Mouse (Mus musculus) embryo, embryonic 9.5 days (tissue): ENCODE measurements at regions not wholly inside any gene's neighbourhood (a gene's known extent, or its start where the extent isn't known, plus 50 kb on each side); places are given as distances from the start of the nearest gene placed in this dataset.

Source experiments
- DNase-seq: peaks from one replicate; pipeline ENCODE4 v3.0.0-alpha.2; 2017; ENCODE audit errors: extremely low spot score

DNA sequence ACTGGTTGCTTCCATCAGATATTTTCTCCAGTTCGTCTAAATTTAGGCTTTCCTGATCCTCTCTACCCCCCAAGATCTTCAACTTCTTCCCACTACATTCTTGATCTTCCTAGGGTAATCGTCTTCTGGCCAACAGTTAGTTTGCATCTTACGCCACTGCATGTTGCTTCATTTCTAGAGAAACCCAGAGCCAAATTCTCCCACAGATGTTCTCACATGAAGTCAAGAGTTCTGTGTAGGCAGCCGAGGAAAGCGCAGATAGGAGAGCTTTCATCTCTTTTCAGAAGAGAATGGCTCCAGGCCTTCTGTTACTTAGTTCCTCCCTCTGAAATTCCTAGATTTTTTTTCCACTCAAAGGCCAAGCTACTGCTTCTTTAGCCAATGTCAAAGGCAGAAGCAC lies 179.9 kb downstream of the Fgf10 start:
- no peak for DNase-seq

DNA sequence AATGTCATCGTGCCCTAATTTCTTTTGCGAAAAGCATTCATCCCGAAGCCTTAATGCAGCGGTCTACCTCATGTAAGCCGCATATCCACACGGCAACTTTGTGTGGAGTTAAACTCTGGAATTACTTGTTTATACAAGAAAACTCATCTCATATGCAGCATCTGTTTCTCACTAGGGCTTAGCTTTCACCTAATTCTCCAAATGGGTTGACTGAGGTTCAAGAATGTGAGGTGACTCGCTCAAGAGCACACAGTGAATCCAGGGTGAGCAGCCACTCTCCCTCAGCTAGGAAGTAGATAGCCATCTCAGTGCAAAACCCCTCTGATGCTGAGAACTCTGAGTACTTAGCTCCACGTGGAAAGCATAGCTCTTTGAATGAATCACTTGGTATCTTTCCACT lies 181.1 kb downstream of the Fgf10 start:
- DNase-seq: no peak

DNA sequence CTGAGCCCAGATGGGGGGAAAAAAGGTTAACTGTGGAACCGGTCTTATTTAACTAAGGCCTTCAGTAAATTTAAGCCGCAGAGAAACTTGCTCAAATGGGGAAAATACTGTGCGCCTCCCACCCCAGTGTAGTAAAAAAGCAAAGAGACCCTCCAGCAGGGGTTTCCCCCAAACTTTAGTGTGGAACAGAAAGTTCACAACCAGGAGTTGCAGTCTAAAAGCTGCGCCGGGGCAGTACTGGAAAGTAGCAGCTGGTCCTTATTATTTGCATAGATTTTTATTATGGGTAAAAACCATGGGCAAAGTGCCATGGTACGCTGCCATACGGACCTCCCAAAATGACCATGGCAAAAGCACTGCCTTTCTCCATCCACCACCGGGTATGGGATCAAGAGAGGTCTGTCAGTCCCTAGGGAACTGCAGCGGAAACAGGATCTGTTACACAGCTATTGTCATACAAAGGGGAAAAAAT lies 216.8 kb downstream of the Fgf10 start:
- no peak for DNase-seq

DNA sequence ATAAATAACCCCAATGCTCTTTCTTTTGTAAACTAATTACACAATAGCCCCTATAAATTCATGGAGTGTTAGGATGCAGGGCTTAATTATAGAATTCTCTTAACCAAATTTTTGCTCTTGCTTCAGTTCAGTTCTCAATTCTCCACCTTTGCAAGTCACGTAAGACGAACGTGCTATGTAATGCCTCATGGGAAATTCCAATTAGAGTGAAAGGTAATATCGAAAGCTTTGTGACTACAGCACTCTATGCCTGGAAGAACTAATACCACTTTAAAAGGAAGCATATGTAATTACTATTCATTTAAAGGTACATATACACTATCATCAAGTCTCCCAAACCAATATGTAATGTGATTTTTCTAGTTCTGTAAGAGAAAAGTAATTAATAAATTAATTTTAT lies 225.5 kb downstream of the Fgf10 start:
- DNase-seq: no peak

DNA sequence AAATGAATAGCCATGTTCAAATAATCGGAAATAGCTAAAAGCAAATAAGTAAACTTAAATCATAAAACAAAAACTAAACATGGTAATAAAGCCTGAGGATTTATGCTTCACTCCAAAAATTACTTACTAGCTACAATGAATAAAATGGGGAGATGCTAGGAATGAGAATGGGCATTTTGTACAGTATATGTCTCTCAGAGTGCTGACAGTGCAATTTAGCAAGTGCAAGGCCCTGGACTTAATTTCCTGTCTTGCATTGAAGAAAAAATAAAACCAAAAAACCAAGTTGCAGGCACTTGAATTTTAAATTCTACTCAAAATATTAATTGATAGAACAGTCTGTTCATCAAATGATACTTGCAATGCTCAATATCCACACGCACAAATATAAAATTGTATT lies 232.4 kb downstream of the Fgf10 start:
- DNase-seq: no peak

DNA sequence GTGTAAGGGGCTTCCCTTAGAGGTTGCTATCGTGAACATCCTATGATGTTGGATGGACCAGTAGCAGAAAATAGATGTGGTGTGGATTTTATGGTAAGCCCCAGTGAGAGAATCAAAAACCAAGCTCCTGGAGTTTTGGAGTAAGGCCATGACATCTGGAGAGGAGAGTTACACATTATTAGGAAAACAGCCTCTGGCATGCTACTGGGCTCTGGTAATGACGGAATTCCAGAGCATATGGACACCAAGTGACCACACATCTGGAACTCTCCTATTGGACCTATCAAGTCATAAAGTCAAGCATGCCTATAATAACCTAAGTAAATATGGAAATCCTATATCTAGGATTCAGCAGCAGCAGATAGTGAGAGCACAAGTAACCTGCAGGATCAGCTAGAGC lies 240.8 kb downstream of the Fgf10 start:
- DNase-seq: no peak

DNA sequence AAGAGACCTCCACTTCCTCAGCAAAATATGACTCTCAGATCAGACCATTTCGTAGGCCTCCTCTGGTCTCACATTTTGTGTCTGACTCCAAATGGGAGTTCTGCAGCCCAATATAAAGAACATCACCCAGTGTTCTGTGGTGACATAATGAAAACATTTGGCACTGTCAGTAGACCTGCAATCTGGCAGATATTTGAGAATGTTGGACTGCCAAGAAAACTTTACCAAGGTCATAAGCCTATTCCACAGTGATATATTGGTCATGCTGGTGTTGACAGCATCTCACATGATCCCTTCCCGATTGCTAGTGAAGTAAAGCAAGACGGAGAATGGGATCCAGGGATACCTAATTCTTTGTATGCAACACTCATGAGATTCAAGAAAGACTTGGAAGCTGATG lies 271.2 kb downstream of the Fgf10 start:
- DNase-seq: no peak

DNA sequence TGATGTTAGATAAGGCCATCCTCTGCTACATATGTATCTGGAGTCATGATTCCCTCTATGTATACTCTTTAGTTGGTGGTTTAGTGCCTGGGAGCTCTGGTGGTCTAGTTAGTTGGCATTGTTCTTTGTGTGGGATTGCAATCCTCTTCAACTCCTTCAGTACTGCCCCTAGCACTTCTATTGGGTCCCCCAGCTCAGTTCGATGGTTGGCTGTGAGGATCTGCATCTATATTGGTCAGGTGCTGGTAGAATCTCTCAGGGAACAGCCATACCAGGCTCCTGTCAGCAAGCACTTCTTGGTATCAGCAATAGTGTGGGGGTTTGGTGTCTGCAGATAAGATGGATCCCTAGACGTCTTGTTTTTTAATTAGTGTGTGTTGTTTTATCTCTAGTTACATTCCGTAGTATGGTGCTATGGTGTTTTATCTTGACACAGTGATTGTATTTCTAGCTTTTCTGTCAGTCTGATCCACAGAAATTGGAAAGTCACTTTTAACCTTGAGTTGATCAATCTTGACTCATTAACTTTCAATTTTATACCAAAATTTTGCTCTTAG lies 296.6 kb downstream of the Fgf10 start:
- no peak for DNase-seq

DNA sequence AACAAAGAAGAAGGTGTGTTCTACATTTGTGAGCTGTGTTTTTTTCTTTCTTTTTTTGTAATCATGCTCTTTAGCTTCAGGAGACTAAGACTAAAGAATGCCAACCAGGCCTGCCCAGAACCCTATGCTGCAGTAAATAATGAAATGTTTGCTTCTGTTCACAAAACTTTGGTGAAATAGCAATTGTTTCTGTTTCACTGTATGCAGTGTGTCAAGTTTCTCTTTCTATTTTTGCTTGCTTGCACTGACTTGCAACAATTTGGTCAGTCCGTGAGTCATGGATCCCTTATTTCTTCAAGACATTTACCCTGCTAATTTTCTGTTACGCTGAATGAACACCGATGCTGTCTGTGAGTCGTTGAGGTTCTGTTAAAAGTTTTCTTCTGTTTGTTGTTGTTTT lies 298.1 kb downstream of the Fgf10 start:
- DNase-seq: no peak

DNA sequence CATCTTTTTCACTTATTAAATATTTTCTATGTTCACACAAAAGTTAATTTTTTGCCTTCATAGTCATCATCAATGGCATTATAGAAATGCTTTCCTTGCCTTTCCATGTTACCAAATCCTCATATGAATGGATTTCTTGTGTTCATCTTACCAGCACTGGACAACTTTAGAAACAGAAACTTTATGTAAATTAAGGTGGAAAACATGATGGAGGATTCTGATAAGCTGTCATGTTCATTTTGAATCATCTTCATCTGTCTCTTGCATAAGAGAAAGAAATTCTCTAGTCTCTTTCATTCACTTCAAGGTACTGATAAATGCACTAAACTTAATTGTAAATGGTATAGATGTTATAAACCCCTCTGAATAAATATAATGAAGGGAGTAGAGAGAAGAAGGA lies 305.4 kb downstream of the Fgf10 start:
- DNase-seq: no peak

DNA sequence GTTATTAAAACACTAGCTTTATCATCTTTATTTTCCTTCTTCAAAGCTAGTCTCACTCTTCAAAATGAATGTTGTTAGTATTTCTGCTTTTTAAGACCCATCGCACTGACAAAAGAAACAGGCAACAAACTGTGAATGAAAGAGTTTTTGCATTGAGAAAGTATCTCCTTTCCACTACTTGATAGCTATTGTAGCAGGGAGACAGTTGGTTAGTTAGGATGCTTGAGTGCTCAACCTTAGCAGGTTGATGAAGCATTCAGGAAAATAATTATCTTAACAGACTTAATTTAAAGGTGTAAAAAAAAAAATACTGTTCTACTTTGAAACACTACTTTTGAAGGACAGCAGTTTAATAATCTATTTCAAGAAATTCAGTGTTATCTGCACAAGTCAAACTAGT lies 305.9 kb downstream of the Fgf10 start:
- no peak for DNase-seq

DNA sequence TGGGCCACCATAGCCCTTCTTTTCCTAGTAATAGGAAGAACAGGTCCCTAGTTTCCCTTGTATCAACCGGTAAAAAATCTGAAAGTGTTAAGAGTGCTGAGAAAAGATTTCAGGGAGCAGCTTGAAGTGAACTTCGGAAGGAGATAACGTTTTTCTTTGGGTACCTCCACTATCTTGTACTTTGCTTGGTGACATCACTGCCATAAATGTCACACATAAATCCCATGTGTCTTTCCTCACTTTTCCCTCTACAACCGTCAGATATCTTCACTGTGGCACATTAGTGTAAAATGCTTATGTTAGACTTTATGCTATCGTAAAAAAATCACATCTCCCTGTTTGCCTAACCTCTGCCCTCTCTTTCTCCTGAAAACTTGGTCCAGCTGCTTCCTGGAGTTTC lies 309.9 kb downstream of the Fgf10 start:
- DNase-seq: no peak

DNA sequence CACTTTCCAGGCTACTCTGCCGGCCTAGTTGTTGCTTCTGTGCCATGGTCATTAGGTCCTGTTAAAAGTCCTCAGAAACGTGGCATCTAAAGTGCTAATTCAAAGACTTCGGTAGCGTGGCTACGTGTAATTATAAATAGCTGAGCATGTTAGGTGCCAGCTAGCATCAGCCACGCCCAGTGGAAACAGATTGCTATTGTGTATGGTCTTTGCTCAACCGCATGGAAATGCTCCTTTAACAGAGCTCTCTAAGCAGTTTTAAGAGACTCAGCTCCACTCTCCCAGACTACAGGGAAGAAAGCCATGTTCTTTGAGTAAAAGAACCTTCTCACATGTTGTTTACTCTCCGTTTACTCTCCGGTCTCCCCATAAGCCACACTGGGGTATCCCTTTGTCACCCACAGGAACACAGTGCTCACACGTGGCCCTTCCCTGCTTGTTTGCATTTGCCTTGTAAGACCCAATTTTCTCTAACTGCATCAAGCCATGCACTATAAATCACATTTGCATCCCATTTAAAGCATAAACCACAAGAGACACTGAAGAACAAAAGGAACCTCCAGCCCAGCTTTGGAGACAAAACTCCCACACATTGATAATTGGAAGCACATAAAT lies 311.7 kb downstream of the Fgf10 start:
- no peak for DNase-seq

DNA sequence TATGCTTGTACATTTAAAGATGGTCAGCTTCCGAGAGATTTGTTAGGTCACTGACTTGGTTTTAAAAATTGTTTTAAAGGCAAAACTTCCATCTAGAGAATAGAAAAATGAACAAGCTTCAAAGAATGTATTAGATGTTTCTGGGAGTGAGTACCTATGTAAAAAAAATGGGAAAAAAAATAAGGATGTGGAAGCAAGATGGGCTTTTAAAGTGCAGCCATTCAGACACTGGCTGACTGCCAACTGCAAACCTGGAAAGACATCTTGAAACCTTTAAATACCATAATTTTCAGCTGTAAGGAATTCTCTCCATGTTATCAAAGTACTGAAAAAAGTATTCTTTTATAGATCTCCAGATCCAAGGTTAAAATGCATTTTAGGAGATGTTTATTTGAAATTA lies 315.7 kb downstream of the Fgf10 start:
- no peak for DNase-seq

DNA sequence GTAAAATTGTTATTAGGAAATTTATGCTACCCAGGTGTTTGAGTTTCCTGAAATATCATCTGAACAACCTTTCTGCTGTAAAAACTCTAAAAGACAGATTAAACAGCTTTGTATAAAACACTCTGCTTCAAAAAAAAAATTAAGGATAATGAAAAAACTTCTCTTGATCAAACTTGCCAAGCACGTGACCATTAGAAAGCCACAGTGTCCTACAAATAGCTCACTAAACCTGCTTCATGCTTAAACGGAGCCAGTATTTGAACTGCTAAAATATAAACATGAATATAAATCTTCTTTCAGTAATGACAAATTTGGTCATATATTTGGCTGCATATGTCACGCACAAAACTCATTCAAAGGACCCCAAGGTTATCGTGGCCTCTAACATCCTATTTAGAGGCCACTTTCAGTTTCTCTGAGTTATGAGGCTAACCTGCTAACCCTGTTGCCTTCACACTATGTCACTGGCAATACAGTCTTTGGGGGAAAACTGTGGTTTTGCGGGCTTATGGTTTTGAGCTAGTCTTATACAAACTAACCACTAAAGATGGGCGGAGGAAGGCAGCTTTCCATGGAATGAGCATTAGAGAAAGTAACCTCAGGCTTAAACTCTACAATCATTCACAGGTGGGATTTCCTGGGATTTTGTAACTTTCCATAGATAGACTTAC lies 355.8 kb downstream of the Fgf10 start:
- no peak for DNase-seq

DNA sequence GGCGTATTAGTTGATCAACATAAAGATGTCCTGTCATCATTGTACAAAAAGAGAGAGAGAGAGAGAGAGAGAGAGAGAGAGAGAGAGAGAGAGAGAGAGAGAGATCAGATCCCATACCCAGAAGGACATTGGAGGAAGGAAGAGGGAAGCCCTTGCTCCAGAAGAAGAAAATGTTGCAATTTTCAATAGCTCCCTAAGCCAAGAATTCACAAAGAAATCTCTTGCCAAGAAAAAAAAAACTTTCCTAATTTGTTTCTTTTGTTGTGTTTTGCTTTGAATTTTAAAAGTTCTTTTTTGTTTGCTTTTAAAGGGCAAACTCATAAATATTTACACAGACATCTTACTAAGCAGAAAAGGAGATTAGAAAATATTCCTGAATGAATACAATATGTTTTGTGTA lies 370.0 kb downstream of the Fgf10 start:
- DNase-seq: no peak

DNA sequence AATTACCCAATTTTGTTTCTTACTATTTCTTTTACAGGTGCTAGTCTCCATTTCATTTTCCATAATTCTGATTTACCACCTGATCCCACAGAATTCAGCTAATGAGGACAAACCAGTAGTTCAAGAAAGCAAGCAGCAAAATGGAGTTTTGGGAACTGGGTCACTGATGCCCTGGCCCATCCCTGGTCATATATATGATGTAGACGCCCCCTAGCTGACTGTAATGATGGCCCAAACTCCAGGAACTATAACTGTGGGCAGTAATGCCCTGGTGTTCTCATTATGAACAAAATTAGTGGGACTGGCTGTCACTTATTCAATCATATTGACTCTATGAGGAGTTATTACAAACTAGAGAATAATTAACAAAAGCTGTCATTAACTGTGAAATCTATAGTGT lies 375.5 kb downstream of the Fgf10 start:
- no peak for DNase-seq

DNA sequence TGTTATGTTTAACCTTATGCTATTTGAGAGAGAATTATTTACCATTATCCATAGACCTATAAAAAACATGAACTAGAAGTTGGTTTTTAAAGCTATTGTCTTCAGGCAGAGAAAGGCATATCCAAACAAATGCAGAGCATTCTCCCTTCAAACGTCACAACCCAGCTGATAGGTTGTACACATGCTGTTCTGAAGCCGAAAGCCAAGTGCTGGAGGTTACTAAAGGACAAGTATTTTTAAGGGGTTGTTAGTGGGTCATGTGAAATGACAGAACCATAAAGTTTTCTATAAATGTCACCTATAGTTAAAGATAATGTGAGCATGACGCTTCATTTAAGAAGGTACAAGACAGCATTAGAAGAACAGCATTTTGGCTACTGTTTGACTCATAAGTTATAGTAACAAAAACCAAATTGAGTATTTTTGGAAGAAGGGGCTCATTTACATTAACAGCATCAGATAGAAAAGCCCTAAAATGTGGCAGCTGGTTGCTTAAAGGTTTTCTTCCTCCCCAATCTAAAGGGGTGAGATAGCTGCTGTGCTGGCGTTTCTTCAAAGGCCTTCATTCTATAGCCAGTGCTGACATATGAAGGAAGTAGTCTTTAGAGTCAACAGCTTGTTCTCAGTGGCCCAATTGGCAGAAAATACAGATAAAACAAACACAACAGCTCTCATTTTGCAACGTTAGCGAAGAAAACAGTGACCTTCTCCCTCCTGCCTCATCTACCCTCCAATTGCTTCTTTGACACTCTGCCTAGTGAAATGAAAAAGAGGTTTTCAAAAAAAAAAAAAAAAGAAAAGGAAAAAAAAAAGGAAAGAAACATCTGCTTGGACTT lies 359.4 kb upstream of the Paip1 start:
- DNase-seq: no peak

DNA sequence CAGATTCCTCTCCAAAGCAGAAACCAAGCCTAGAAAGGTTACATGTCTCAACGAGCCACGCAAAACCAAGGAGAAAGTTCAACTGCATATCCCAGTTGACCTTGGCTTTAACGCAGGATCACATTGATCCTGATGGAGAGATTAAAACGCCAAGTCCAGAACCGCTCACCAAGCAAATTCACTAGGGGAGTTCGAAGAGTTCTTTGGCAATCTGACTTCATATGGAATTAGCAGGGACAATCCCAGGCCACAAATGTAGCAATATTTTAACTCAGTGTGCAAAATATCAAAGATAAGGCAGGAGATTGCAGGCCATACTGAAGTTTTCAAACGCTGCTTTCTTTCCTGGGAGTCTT lies 358.8 kb upstream of the Paip1 start:
- no peak for DNase-seq

DNA sequence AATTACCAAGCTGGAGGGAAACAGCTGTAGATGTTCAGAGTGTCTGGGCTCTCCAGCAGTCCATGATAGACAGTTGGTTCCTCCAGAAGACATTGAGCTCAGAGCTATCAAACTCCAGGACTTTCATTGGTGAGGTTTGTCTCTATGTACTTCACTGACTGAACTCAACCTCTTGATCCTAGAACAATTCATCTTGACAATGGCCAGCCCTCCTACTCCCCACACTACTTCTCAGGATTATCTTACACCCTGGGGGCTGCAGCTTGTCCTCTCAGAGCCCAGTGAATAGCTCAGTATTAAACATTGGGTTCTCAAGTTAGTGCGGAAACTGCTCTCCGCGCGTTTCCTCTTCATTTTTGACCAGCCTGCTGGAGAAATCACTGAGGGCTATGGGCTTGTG lies 349.2 kb upstream of the Paip1 start:
- no peak for DNase-seq

DNA sequence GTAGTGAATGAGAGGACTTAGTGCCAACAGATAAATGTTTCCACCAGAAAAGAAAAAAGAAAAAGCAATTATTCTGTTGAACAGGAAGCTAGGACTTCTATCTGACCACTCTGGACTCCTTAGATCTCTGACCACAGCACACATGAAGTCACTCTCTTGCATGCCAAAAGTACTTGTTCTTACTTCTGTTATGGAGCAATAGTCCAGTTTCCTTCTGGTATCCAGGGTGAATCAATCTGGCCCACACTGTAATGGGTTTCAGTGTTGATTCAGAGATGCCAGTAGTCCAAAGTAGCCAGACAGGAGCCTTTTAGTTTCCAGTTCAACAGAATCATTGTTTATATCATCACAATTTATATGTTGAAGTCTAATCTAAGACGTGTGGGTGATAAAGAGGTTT lies 346.7 kb upstream of the Paip1 start:
- no peak for DNase-seq

DNA sequence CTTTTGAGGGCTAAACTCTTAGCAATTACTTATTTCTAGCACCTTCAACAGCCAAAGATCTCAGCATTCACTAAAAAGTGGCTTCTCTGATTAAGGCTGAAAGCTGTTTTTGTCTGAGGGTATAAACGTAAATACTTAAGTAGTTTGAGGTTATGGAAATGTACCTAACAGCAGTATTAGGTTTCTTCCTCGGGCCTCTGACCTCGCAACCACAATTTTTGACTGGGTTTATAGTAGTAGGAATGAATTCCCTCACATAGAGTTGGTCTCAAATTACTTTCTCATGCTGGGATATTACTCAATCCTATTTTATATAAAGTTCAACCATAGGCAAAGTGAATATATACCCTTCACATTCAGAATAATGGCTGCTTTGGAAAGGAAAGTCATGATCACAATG lies 310.5 kb upstream of the Paip1 start:
- no peak for DNase-seq

DNA sequence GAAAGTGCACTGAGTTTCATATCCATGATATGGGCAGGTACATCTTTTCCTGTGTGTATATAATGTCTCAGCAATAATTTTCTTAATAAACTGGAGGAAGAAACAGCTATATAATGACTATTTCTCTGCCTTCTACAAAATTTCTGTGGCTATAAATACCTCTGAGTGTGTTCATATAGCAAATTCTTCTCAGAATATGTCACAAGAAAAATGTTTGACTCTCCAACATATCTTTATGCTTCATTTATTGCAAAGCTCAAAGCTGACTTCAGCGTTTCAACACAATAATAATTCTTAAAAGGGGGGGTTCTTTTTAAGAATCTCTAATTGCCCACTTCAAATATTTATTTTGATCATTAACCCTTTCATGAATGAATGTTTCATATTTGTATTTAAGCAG lies 310.0 kb upstream of the Paip1 start:
- DNase-seq: no peak
